Mouse (Mus musculus) embryonic facial prominence, embryonic 13.5 days (tissue): ENCODE measurements around the gene Purb. TPM values are rescaled to one million over a fixed set of nuclear protein-coding genes. Genes with fewer than 3 reads are reported as not detected.
"Not testable (repeated sequence)": the region's sequence is repeated elsewhere in the genome, so short reads cannot be mapped to it uniquely, and the experiment has no call there.

ENCODE experiments used
- ATAC-seq: fragments of 200-750 bp; cut with Nextera tagmentation; 2 replicates; pipeline ENCODE4 v1.8.0; 2017; ENCODE audit warnings: low read depth; ENCODE audit not compliant: insufficient number of reproducible peaks, insufficient read depth, low FRiP score, low TSS enrichment
- H3K27ac ChIP-seq: fragments of 300-500 bp; sonication (generic); 2 replicates; pipeline ENCODE4 v1.5.1; 2015; ENCODE audit warnings: moderate library complexity, mild to moderate bottlenecking, inconsistent platforms
- H3K27me3 ChIP-seq: fragments of 300-500 bp; sonication (generic); 2 replicates; pipeline ENCODE4 v1.6.1; 2015; ENCODE audit warnings: mild to moderate bottlenecking, inconsistent platforms
- H3K36me3 ChIP-seq: fragments of 300-500 bp; sonication (generic); 2 replicates; pipeline ENCODE4 v1.6.1; 2015; ENCODE audit warnings: mild to moderate bottlenecking, inconsistent platforms
- H3K4me1 ChIP-seq: fragments of 300-500 bp; sonication (generic); 2 replicates; pipeline ENCODE4 v1.6.1; 2015; ENCODE audit warnings: inconsistent platforms
- H3K4me2 ChIP-seq: fragments of 300-500 bp; sonication (generic); 2 replicates; pipeline ENCODE4 v1.6.1; 2015; ENCODE audit warnings: moderate library complexity, mild to moderate bottlenecking, inconsistent platforms
- H3K4me3 ChIP-seq: fragments of 300-500 bp; sonication (generic); 2 replicates; pipeline ENCODE4 v1.5.1; 2015; ENCODE audit warnings: mild to moderate bottlenecking, inconsistent platforms
- H3K9ac ChIP-seq: fragments of 300-500 bp; sonication (generic); 2 replicates; pipeline ENCODE4 v1.6.1; 2015; ENCODE audit warnings: mild to moderate bottlenecking, inconsistent platforms
- H3K9me3 ChIP-seq: fragments of 300-500 bp; sonication (generic); 2 replicates; pipeline ENCODE4 v1.6.1; 2016; ENCODE audit warnings: inconsistent platforms
- WGBS: fragments of 180-500 bp; shearing (Covaris S2); methylation state at CpG from one replicate; pipeline ENCODE4 v1.1.7; 2015; ENCODE audit warnings: mixed read lengths; 5-methylcytosine and 5-hydroxymethylcytosine counted together
- microRNA-seq: library from miRNA; unstranded; fragments of <30 nt; microRNA quantifications from one replicate; pipeline ENCODE4, GENCODE M21; 2016
- polyA plus RNA-seq: library from polyadenylated mRNA; unstranded; fragments of >200 nt; fragmentation: Nextera tagmentation; extraction: Ambion mirVana; gene quantifications from 2 replicates; pipeline ENCODE4 v1.2.1, GENCODE M21; 2015

Purb gene
- polyA plus RNA-seq, 1 experiment from 2014 or later: 26.9 TPM

DNA sequence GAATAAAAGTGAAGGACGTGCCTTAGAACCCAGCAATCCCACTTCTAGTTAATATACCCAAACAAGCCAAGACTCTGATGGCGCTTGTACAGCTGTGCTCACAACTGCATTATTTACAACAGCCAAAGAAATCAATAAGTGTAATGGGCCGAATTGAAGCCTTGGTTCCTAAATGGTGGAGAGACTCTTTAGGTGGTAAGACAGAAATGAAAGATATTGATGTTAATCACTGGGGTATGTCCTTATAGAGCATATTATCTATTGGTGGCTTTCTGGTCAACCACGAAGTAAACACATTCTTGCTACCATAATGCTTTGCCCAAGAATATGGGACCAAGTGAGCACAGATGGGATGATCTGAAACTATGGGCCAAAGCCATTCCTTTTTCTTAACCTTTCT, 35.5 kb downstream of the Purb start:
- Histone ChIP-seq H3K9ac (no peak overlapping the region), H3K27ac (no peak overlapping the region), H3K4me2 (no peak overlapping the region), H3K4me3 (no peak overlapping the region), H3K4me1 (peaks cover 7% of the 10 kb centered on the region), H3K36me3 (peaks cover 43% of the 10 kb centered on the region), H3K9me3 (no peaks in the 10 kb centered on the region; the same call in 1 of the 2 replicates), H3K27me3 (no peaks in the 10 kb centered on the region)
- 95% methylated on average over 4 of the region's 4 CpGs for WGBS
- no peak for ATAC-seq

DNA sequence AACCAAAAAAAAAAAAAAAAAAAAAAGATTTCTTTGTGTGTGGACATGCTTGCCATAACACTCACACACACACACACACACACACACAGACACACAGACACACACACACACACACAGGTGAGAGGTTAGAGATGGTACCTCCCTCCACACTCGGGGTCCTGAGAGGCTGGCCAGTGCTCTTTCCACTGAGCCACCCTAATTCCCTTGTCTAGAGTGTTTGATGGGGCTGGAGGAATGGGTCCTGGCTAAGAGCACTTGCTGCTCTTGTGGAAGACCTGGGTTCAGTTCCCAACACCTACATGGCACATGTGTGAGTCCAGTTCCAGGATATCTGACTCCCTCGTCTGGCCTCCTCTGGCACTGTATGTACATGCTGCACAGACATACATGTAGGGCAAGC, 38.0 kb downstream of the Purb start:
- Histone ChIP-seq H3K36me3 (peaks cover 67% of the 10 kb centered on the region), H3K4me1 (0 out of 2 replicates have a peak, but pooled peaks cover 2% of the 10 kb centered on the region), H3K9me3 (no peaks in the 10 kb centered on the region; the same call in 1 of the 2 replicates), H3K4me2 (no peak overlapping the region), H3K9ac (no peak overlapping the region), H3K27me3 (no peaks in the 10 kb centered on the region), H3K4me3 (no peak overlapping the region), H3K27ac (no peak overlapping the region)
- WGBS: 93% methylated on average over 2 of the region's 2 CpGs
- ATAC-seq: no peak

GRCm38 (mm10) chr11:6436442-6436841, 39.3 kb downstream of the Purb start:
- Histone ChIP-seq H3K27me3 (no peaks in the 10 kb centered on the region), H3K4me2 (no peak overlapping the region), H3K4me3 (no peak overlapping the region), H3K4me1 (no peaks in the 10 kb centered on the region), H3K9me3 (no peaks in the 10 kb centered on the region; the same call in 1 of the 2 replicates), H3K9ac (no peak overlapping the region), H3K36me3 (peaks cover 78% of the 10 kb centered on the region), H3K27ac (no peak overlapping the region)
- WGBS: 74% methylated on average over 8 of the region's 8 CpGs
- ATAC-seq: no peak

DNA sequence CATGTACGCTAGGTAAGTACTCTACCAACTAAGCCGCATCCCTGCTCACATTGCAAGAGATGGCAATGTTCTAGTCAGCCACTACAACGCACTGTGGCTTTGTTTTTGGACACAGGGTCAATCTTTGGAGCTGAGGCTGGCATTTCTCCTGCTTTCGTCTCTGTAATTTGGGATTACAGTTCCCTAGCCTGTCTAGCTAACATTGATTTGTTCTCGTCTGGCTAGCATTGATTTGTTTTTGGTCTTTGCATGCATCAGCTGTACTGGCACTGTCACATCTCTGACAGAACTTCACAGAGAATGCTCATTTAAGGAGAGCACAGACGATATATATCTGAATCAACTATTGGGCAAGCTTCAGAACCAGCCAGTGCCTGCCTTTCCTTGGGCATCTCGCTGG, 45.5 kb downstream of the Purb start:
- Histone ChIP-seq H3K9ac (no peak overlapping the region), H3K27me3 (no peaks in the 10 kb centered on the region), H3K4me1 (no peaks in the 10 kb centered on the region), H3K36me3 (peaks cover 95% of the 10 kb centered on the region), H3K4me2 (no peak overlapping the region), H3K27ac (no peak overlapping the region), H3K4me3 (no peak overlapping the region), H3K9me3 (no peaks in the 10 kb centered on the region)
- no peak for ATAC-seq
- WGBS: 91% methylated on average over 7 of the region's 7 CpGs

- 71% methylated on average over 2 of the region's 2 CpGs for WGBS
- Histone ChIP-seq H3K4me1 (peaks cover 12% of the 10 kb centered on the region; the same call in 1 of the 2 replicates), H3K4me2 (no peak overlapping the region), H3K4me3 (no peak overlapping the region), H3K9me3 (no peaks in the 10 kb centered on the region), H3K36me3 (peaks cover 58% of the 10 kb centered on the region), H3K27ac (0 out of 2 replicates have a peak overlapping the region, but pooled peaks have one; percentile 12), H3K27me3 (no peaks in the 10 kb centered on the region), H3K9ac (no peak overlapping the region)
- ATAC-seq: no peak
Observed at GRCm38 (mm10) chr11:6420722-6421350, 54.9 kb downstream of the Purb start.

GRCm38 (mm10) chr11:6420283-6420703, 55.4 kb downstream of the Purb start:
- no peak overlapping the region for H3K4me3 ChIP-seq
- no peak overlapping the region for H3K27ac ChIP-seq
- no peaks in the 10 kb centered on the region for H3K27me3 ChIP-seq
- peaks cover 55% of the 10 kb centered on the region for H3K36me3 ChIP-seq
- H3K4me2 ChIP-seq: no peak overlapping the region
- no peak for ATAC-seq
- no peak overlapping the region for H3K9ac ChIP-seq
- H3K9me3 ChIP-seq: no peaks in the 10 kb centered on the region
- H3K4me1 ChIP-seq: peaks cover 12% of the 10 kb centered on the region; the same call in 1 of the 2 replicates
- 28% methylated on average over 1 of the region's 1 CpGs for WGBS

- 76% methylated on average over 4 of the region's 4 CpGs for WGBS
- Histone ChIP-seq H3K36me3 (peaks cover 46% of the 10 kb centered on the region), H3K4me1 (peaks cover 20% of the 10 kb centered on the region)
- H3K4me3 ChIP-seq, H3K27me3 ChIP-seq, H3K4me2 ChIP-seq, H3K27ac ChIP-seq, ATAC-seq, H3K9ac ChIP-seq, H3K9me3 ChIP-seq: not testable (repeated sequence)
Observed at GRCm38 (mm10) chr11:6419156-6419555, 56.6 kb downstream of the Purb start.

DNA sequence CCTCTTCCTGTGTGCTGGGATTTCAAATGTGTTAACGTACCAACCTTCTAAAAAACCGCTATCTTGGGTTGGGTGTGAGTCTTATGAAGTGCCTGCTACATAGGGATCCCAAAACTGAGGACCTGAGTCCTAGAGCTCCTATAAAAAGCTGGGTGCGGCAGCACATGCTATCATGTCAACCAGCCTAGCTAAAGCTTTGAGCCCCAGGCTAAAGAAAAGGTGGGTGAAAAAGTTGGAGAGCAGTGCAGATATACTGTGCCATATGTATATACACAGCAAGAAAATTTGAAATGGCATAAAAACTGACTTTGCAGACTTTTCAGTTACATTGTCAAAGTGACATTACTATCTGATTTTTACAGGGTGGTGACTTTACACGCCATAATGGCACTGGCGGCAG, 57.0 kb downstream of the Purb start:
- Histone ChIP-seq H3K9me3 (no peaks in the 10 kb centered on the region), H3K4me2 (peak overlapping the region; percentile 91), H3K4me3 (peak overlapping the region; percentile 0; the same call in 1 of the 2 replicates), H3K9ac (0 out of 2 replicates have a peak overlapping the region, but pooled peaks have one; percentile 11), H3K27ac (no peak overlapping the region), H3K36me3 (peaks cover 43% of the 10 kb centered on the region), H3K4me1 (peaks cover 22% of the 10 kb centered on the region), H3K27me3 (no peaks in the 10 kb centered on the region)
- WGBS: 85% methylated on average over 5 of the region's 5 CpGs
- ATAC-seq: no peak

Small RNAs within 50 kb of the gene (microRNA-seq; reads per million reads assigned to microRNA genes)
- gene Gm22123: not detected

Other genes starting within 250 kb of the Purb start
- 0.04 and 0.48 TPM in 2 replicates for gene Npc1l1, start 245.8 kb downstream of the Purb start, polyA plus RNA-seq
- gene Ddx56, start 208.1 kb downstream of the Purb start, polyA plus RNA-seq: 88.1 and 97.2 TPM in 2 replicates
- 97.1 and 112 TPM in 2 replicates for gene Tmed4, start 201.0 kb downstream of the Purb start, polyA plus RNA-seq
- 85.2 and 89.2 TPM in 2 replicates for gene Ogdh, start 184.3 kb downstream of the Purb start, polyA plus RNA-seq
- 11.2 and 12.4 TPM in 2 replicates for gene Zmiz2, start 86.8 kb downstream of the Purb start, polyA plus RNA-seq
- gene Ppia, start 60.5 kb downstream of the Purb start, polyA plus RNA-seq: 5,258 and 5,388 TPM in 2 replicates
- gene H2afv, start 31.5 kb downstream of the Purb start, polyA plus RNA-seq: 656 and 746 TPM in 2 replicates
- 1.3 and 1.8 TPM in 2 replicates for gene Myo1g, start 45.0 kb upstream of the Purb start, polyA plus RNA-seq
- 79.5 and 80.2 TPM in 2 replicates for gene Ccm2, start 71.0 kb upstream of the Purb start, polyA plus RNA-seq
- gene Nacad, start 130.1 kb upstream of the Purb start, polyA plus RNA-seq: 2.9 and 3.4 TPM in 2 replicates
- 33.6 and 38.5 TPM in 2 replicates for gene Tbrg4, start 150.2 kb upstream of the Purb start, polyA plus RNA-seq
- not detected in 2 replicates for gene Wap, start 162.7 kb upstream of the Purb start, polyA plus RNA-seq
- 6.7 and 8.0 TPM in 2 replicates for gene Ramp3, start 182.6 kb upstream of the Purb start, polyA plus RNA-seq